In genomic region chr7:66688721-66689120, GRCm38 (mm10) we compare ENCODE assay signal across 8 mouse cellular contexts. TPM values are rescaled to one million over a fixed set of nuclear protein-coding genes. Genes with fewer than 3 reads are reported as not detected.
A peak's percentile ranks its signal among the peaks of the same experiment; 100 is the strongest.
DNase-seq lines count a peak whose midpoint lies in the region; ATAC-seq lines count a peak whose summit lies in the region.

No protein-coding gene starts in this region.

- H3K27ac ChIP-seq in kidney, embryonic 15.5 days, result peak overlapping the region; percentile 59
- H3K27ac ChIP-seq in forebrain, embryonic 16.5 days (ENCODE audit: low read length), result no peak overlapping the region
- H3K27ac ChIP-seq in liver, embryonic 12.5 days, result peak overlapping the region; percentile 58

- H3K9me3 ChIP-seq in kidney, embryonic 15.5 days (replicated peaks), result no peaks in the 10 kb centered on the region
- no peaks in the 10 kb centered on the region for H3K9me3 ChIP-seq in forebrain, embryonic 16.5 days (ENCODE audit: control insufficient read depth, low read length)
- H3K9me3 ChIP-seq in liver, embryonic 12.5 days (replicated peaks), result no peaks in the 10 kb centered on the region

- no peak for DNase-seq in kidney, postnatal 10 days
- peak; percentile 5 for DNase-seq in NIH3T3 (ENCODE audit: low read depth)
- DNase-seq in urinary bladder, postnatal 36 days (ENCODE audit: low spot score in 2 of 2), result no peak
- no peak for DNase-seq in ovary, postnatal 36 days (ENCODE audit: low spot score)
- DNase-seq in ovary, postnatal 10 days (ENCODE audit: low spot score), result no peak

- peaks cover 13% of the 10 kb centered on the region for H3K4me1 ChIP-seq in kidney, embryonic 15.5 days
- peaks cover 15% of the 10 kb centered on the region for H3K4me1 ChIP-seq in forebrain, embryonic 16.5 days (replicated peaks; ENCODE audit: control insufficient read depth, insufficient read depth, low read length)
- peaks cover 27% of the 10 kb centered on the region for H3K4me1 ChIP-seq in liver, embryonic 12.5 days

- peak overlapping the region; percentile 82 for H3K4me3 ChIP-seq in kidney, embryonic 15.5 days (replicated peaks)
- peak overlapping the region; percentile 69 for H3K4me3 ChIP-seq in forebrain, embryonic 16.5 days (replicated peaks; ENCODE audit: low read length)
- H3K4me3 ChIP-seq in liver, embryonic 12.5 days, result peak overlapping the region; percentile 81

- ATAC-seq in kidney, embryonic 15.5 days (replicated peaks; ENCODE audit: low FRiP score), result 0 out of 2 replicates have a peak, but pooled peaks have one; percentile 1
- ATAC-seq in forebrain, embryonic 16.5 days, result no peak
- ATAC-seq in liver, embryonic 12.5 days, result no peak

- H3K4me2 ChIP-seq in kidney, embryonic 15.5 days, result peak overlapping the region; percentile 88
- peak overlapping the region; percentile 90 for H3K4me2 ChIP-seq in forebrain, embryonic 16.5 days (ENCODE audit: low read length)
- H3K4me2 ChIP-seq in liver, embryonic 12.5 days, result peak overlapping the region; percentile 90

- H3K27me3 ChIP-seq in kidney, embryonic 15.5 days, result no peaks in the 10 kb centered on the region
- H3K27me3 ChIP-seq in forebrain, embryonic 16.5 days (replicated peaks; ENCODE audit: control insufficient read depth, insufficient read depth, low read length), result no peaks in the 10 kb centered on the region
- H3K27me3 ChIP-seq in liver, embryonic 12.5 days (replicated peaks), result no peaks in the 10 kb centered on the region

- under 1% methylated on average over 5 of the region's 5 CpGs for WGBS in kidney, embryonic 15.5 days
- WGBS in forebrain, embryonic 16.5 days, result 0% methylated on average over 5 of the region's 5 CpGs
- WGBS in liver, embryonic 12.5 days (ENCODE audit: insufficient replicate concordance), result 2% methylated on average over 5 of the region's 5 CpGs

- peaks cover 16% of the 10 kb centered on the region for H3K36me3 ChIP-seq in kidney, embryonic 15.5 days
- no peaks in the 10 kb centered on the region for H3K36me3 ChIP-seq in forebrain, embryonic 16.5 days (ENCODE audit: control insufficient read depth, insufficient read depth)
- peaks cover 4% of the 10 kb centered on the region; the same call in 1 of the 2 replicates for H3K36me3 ChIP-seq in liver, embryonic 12.5 days

- peak overlapping the region; percentile 77 for H3K9ac ChIP-seq in kidney, embryonic 15.5 days
- H3K9ac ChIP-seq in forebrain, embryonic 16.5 days (replicated peaks; ENCODE audit: low read depth, low read length), result peak overlapping the region; percentile 79
- peak overlapping the region; percentile 81 for H3K9ac ChIP-seq in liver, embryonic 12.5 days

RNA-seq across cellular contexts. Expression of gene Asb7, which starts 0.7 kb away (rescaled TPM):
- 16.9 and 17.3 TPM in 2 replicates for polyA plus RNA-seq in kidney, embryonic 15.5 days (2015; fragmentation: Nextera tagmentation; extraction: Ambion mirVana)
- 18.6 and 19.5 TPM in 2 replicates for polyA plus RNA-seq in forebrain, embryonic 16.5 days (2015; fragmentation: Nextera tagmentation; extraction: Ambion mirVana)
- polyA plus RNA-seq in liver, embryonic 12.5 days (2016; fragmentation: Nextera tagmentation; extraction: Ambion mirVana), result 6.5 and 6.8 TPM in 2 replicates

RNA-seq across cellular contexts. Expression of gene Lins1, which starts 1.0 kb away (rescaled TPM):
- polyA plus RNA-seq in kidney, embryonic 15.5 days (2015; fragmentation: Nextera tagmentation; extraction: Ambion mirVana), result 16.9 and 19.5 TPM in 2 replicates
- polyA plus RNA-seq in forebrain, embryonic 16.5 days (2015; fragmentation: Nextera tagmentation; extraction: Ambion mirVana), result 24.5 and 26.8 TPM in 2 replicates
- 6.7 and 7.7 TPM in 2 replicates for polyA plus RNA-seq in liver, embryonic 12.5 days (2016; fragmentation: Nextera tagmentation; extraction: Ambion mirVana)

RNA-seq across cellular contexts. Expression of gene Cers3, which starts 54.6 kb away (rescaled TPM):
- 1.2 and 1.3 TPM in 2 replicates for polyA plus RNA-seq in kidney, embryonic 15.5 days (2015; fragmentation: Nextera tagmentation; extraction: Ambion mirVana)
- 0.60 and 0.65 TPM in 2 replicates for polyA plus RNA-seq in forebrain, embryonic 16.5 days (2015; fragmentation: Nextera tagmentation; extraction: Ambion mirVana)
- 0.11 and 0.14 TPM in 2 replicates for polyA plus RNA-seq in liver, embryonic 12.5 days (2016; fragmentation: Nextera tagmentation; extraction: Ambion mirVana)
